Mouse (Mus musculus) hindbrain, postnatal 0 days (tissue): ENCODE results near the gene Prickle1. TPM values are rescaled to one million over a fixed set of nuclear protein-coding genes. Genes with fewer than 3 reads are reported as not detected.

ENCODE experiments used
- ATAC-seq: fragments of 200-750 bp; cut with Nextera tagmentation; 2 replicates; pipeline ENCODE4 v1.8.0; 2017; ENCODE audit warnings: mild to moderate bottlenecking, moderate TSS enrichment, moderate library complexity
- DNase-seq: peaks from one replicate; pipeline ENCODE4 v3.0.0-alpha.2; 2015; ENCODE audit warnings: low spot score
- H3K27ac ChIP-seq: fragments of 300-500 bp; sonication (generic); 2 replicates; pipeline ENCODE4 v1.5.1; 2014; ENCODE audit warnings: mild to moderate bottlenecking
- H3K27me3 ChIP-seq: fragments of 300-500 bp; sonication (generic); 2 replicates; pipeline ENCODE4 v1.6.1; 2014; ENCODE audit warnings: low read length, mixed read lengths; ENCODE audit not compliant: insufficient read depth
- H3K36me3 ChIP-seq: fragments of 300-500 bp; sonication (generic); 2 replicates; pipeline ENCODE4 v1.6.1; 2014; ENCODE audit warnings: low read length, mixed read lengths; ENCODE audit not compliant: insufficient read depth
- H3K4me1 ChIP-seq: fragments of 300-500 bp; sonication (generic); 2 replicates; pipeline ENCODE4 v1.6.1; 2014; ENCODE audit warnings: antibody characterized with exemption, low read length, mixed read lengths; ENCODE audit not compliant: insufficient read depth
- H3K4me2 ChIP-seq: fragments of 300-500 bp; sonication (generic); 2 replicates; pipeline ENCODE4 v1.6.1; 2014; ENCODE audit warnings: low read depth, mild to moderate bottlenecking, low read length, moderate library complexity, mixed read lengths
- H3K4me3 ChIP-seq: fragments of 300-500 bp; sonication (generic); 2 replicates; pipeline ENCODE4 v1.5.1; 2014; ENCODE audit warnings: low read length
- H3K9ac ChIP-seq: fragments of 300-500 bp; sonication (generic); replicated peaks from 2 replicates; pipeline ENCODE4 v1.6.1; 2014; ENCODE audit warnings: mild to moderate bottlenecking, low read length, moderate library complexity, mixed read lengths
- H3K9me3 ChIP-seq: fragments of 300-500 bp; sonication (generic); 2 replicates; pipeline ENCODE4 v1.6.1; 2016; ENCODE audit warnings: low read length, mixed read lengths
- CTCF ChIP-seq: IDR thresholded peaks from 2 replicates; pipeline ENCODE4 v1.5.1; 2016; ENCODE audit warnings: antibody characterized with exemption, control low read depth, low read depth
- WGBS: fragments of 180-500 bp; shearing (Covaris S2); extraction: QIAGEN DNeasy Blood & Tissue Kit; methylation state at CpG from one replicate; pipeline ENCODE4 v1.1.7; 2014; 5-methylcytosine and 5-hydroxymethylcytosine counted together
- polyA plus RNA-seq: library from polyadenylated mRNA; unstranded; fragments of >200 nt; fragmentation: Nextera tagmentation; extraction: Ambion mirVana; gene quantifications from 2 replicates; pipeline ENCODE4 v1.2.1, GENCODE M21; 2015
- total RNA-seq: library from RNA; depleted of rRNA; stranded (reverse); fragments of >200 nt; gene quantifications from 2 replicates; pipeline ENCODE4 v1.2.3, GENCODE M21; 2014

The Prickle1 gene
- total and polyA plus RNA-seq, 2 experiments from 2014 or later: 14.5 to 16.2 TPM

DNA sequence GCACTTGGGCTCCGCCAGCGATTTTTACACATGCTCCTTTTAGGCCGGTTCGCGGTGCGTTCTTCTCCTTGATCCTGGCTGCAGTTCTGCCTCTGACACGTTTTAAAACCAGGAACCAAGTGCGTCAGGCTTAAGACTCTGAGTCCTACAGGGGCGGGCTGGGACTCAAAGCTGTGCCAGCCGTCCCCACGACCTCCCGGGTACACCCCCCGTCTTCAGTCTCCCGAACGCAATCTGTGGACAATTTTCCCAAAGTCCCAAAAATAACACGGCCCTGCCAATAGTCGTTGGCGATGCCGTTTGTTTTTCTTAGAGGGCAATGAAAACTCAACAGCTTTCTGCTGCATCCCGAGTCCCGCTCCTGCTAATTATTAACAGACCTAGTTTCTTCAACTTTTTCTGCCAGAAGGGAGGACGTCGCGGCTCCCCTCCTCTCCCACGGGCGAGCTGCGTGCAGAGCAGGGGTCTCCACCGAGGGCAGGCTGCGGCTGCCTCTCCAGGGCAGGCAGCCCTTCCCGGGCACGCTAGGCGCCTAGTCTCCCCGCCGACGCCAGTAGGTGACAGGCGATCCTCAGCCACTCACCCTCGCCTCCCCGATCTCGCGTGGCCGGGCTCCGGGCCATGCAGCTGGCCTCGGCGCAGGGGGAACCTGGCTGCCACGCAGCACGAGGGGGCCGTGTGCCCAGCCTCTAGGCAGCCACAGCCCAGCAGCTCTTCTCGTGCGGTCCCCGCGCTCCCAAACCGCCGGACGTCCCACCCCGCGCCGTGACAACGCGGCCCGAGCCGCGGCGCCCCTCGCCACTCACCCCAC, 598 bp downstream of the Prickle1 start:
- Histone ChIP-seq H3K36me3 (no peaks in the 10 kb centered on the region), H3K9ac (peak overlapping the region; percentile 80), H3K9me3 (no peaks in the 10 kb centered on the region), H3K27ac (peak overlapping the region; percentile 84), H3K4me1 (peaks cover 9% of the 10 kb centered on the region), H3K4me3 (peak overlapping the region; percentile 64), H3K27me3 (no peaks in the 10 kb centered on the region), H3K4me2 (peak overlapping the region; percentile 85)
- under 1% methylated on average over 62 of the region's 64 CpGs for WGBS
- TF ChIP-seq CTCF: peak; percentile 35
- ATAC-seq (peak; percentile 82), DNase-seq (peak; percentile 78)

GRCm38 (mm10) chr15:93594296-93594887, 1.3 kb downstream of the Prickle1 start:
- no peaks in the 10 kb centered on the region for H3K36me3 ChIP-seq
- no peaks in the 10 kb centered on the region for H3K27me3 ChIP-seq
- peak overlapping the region; percentile 85 for H3K4me2 ChIP-seq
- H3K4me1 ChIP-seq: peaks cover 9% of the 10 kb centered on the region
- no peak for TF ChIP-seq CTCF
- DNase-seq (no peak), ATAC-seq (no peak)
- 27% methylated on average over 10 of the region's 10 CpGs for WGBS
- H3K4me3 ChIP-seq: peak overlapping the region; percentile 64
- peak overlapping the region; percentile 80 for H3K9ac ChIP-seq
- H3K27ac ChIP-seq: no peak overlapping the region; the same call in 1 of the 2 replicates
- H3K9me3 ChIP-seq: no peaks in the 10 kb centered on the region

DNA sequence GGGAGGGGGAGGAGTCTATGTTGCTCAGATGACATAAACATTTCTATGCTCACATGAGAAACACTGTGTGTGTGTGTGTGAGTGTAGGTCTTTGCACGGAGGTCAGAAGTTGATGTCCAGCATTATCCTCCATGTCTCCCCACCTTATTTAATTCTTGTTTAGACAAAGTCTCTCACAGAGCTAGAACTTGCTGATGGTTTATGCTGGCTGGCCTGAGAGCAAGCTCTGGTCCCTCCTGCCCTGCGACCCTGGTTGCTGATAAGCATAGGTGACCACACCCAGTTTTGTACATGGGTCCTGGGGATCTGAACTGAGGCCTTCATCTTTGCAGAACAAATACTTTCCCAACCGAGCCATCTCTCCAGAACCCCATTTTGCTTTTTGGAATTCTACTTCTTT, 3.1 kb downstream of the Prickle1 start:
- WGBS: 81% methylated on average over 3 of the region's 3 CpGs
- ATAC-seq (no peak), DNase-seq (no peak)
- H3K4me2 ChIP-seq: no peak overlapping the region
- H3K4me3 ChIP-seq: no peak overlapping the region
- no peak overlapping the region for H3K27ac ChIP-seq
- peaks cover 9% of the 10 kb centered on the region for H3K4me1 ChIP-seq
- H3K36me3 ChIP-seq: no peaks in the 10 kb centered on the region
- no peaks in the 10 kb centered on the region for H3K9me3 ChIP-seq
- H3K9ac ChIP-seq: no peak overlapping the region
- H3K27me3 ChIP-seq: no peaks in the 10 kb centered on the region
- no peak for TF ChIP-seq CTCF

DNA sequence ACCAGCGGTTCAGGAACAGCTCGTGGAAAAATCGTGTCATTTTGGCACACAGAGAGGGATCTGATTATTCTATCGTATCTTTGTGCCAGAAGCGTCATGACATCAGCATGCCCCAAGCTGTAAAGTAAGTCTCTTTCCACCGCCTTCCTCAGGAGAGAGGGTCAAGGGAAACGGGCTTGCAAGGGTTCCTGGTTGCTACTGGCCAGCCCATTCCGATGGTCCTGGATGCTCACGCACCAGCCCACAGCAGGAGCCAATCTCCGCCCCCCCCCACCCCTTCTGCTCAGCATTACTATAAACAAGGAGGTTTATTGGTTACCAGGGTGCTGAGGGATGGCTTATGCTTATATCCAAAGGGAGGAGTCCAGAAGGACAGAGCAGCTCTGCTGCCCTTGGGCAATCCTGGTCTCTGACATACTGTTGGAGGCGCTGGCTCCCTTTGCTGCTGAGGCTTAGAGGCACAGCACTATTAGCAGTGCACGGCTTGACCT, 3.8 kb downstream of the Prickle1 start:
- ATAC-seq: peak; percentile 39; the same call in 1 of the 2 replicates

GRCm38 (mm10) chr15:93591371-93591770, 4.3 kb downstream of the Prickle1 start:
- peak; percentile 39; the same call in 1 of the 2 replicates for TF ChIP-seq CTCF
- no peaks in the 10 kb centered on the region for H3K27me3 ChIP-seq
- peak overlapping the region; percentile 59 for H3K4me2 ChIP-seq
- no peak overlapping the region for H3K27ac ChIP-seq
- peak overlapping the region; percentile 42 for H3K9ac ChIP-seq
- H3K9me3 ChIP-seq: no peaks in the 10 kb centered on the region
- DNase-seq (peak; percentile 59), ATAC-seq (no peak)
- H3K4me3 ChIP-seq: peak overlapping the region; percentile 31
- WGBS: 25% methylated on average over 7 of the region's 7 CpGs
- H3K36me3 ChIP-seq: no peaks in the 10 kb centered on the region
- peaks cover 6% of the 10 kb centered on the region for H3K4me1 ChIP-seq

More for the DNA sequence above, 3.8 kb downstream of the Prickle1 start:
- peak overlapping the region; percentile 31 for H3K4me3 ChIP-seq
- peak overlapping the region; percentile 59 for H3K4me2 ChIP-seq
- peak overlapping the region; percentile 42 for H3K9ac ChIP-seq
- H3K36me3 ChIP-seq: no peaks in the 10 kb centered on the region
- no peak overlapping the region; the same call in 1 of the 2 replicates for H3K27ac ChIP-seq
- peak; percentile 71 for DNase-seq
- peaks cover 9% of the 10 kb centered on the region for H3K4me1 ChIP-seq
- 4% methylated on average over 12 of the region's 12 CpGs for WGBS
- peak; percentile 52 for TF ChIP-seq CTCF
- H3K27me3 ChIP-seq: no peaks in the 10 kb centered on the region
- no peaks in the 10 kb centered on the region for H3K9me3 ChIP-seq

- no peak overlapping the region for H3K4me3 ChIP-seq
- DNase-seq: no peak
- no peak overlapping the region for H3K9ac ChIP-seq
- H3K4me2 ChIP-seq: no peak overlapping the region
- no peaks in the 10 kb centered on the region for H3K9me3 ChIP-seq
- no peak overlapping the region for H3K27ac ChIP-seq
- H3K36me3 ChIP-seq: no peaks in the 10 kb centered on the region
- no peak for ATAC-seq
- TF ChIP-seq CTCF: no peak
- H3K4me1 ChIP-seq: no peaks in the 10 kb centered on the region; the same call in 1 of the 2 replicates
- WGBS: 66% methylated on average over 6 of the region's 6 CpGs
- H3K27me3 ChIP-seq: no peaks in the 10 kb centered on the region
Measured at GRCm38 (mm10) chr15:93588401-93588800, 7.3 kb downstream of the Prickle1 start.
